Mouse (Mus musculus): ENCODE measurements at regions not wholly inside any gene's neighbourhood (a gene's known extent, or its start where the extent isn't known, plus 50 kb on each side); places are given as distances from the start of the nearest gene placed in this dataset.

- peaks cover 1 to 2% of the 10 kb centered on the region in 2 experiments; a peak in 3 of 4 replicates for H3K27me3 ChIP-seq (ENCODE audit: control insufficient read depth in 1 of 2, insufficient read depth in 2 of 2, low read length in 2 of 2)
- DNase-seq (ENCODE audit: low read depth, low spot score): peak; percentile 64
- no peaks in the 10 kb centered on the region for H3K4me1 ChIP-seq (ENCODE audit: control insufficient read depth in 1 of 2, insufficient read depth in 2 of 2, low read length in 2 of 2)
- no peak for TF ChIP-seq NRF1 (IDR thresholded peaks at IDR 0.05; ENCODE audit: insufficient read depth, low read depth, low read length, poor library complexity, severe bottlenecking)
- TF ChIP-seq MXI1 (IDR thresholded peaks at IDR 0.05; ENCODE audit: low read depth, low read length): no peak
- no peak for TF ChIP-seq MAX (IDR thresholded peaks at IDR 0.05; ENCODE audit: low read length)
- no peak for TF ChIP-seq MYC (IDR thresholded peaks at IDR 0.05; ENCODE audit: low read depth, low read length)
- TF ChIP-seq HCFC1 (IDR thresholded peaks at IDR 0.05; ENCODE audit: low read depth, low read length): no peak
- peak; percentile 81 for TF ChIP-seq ZNF384 (IDR thresholded peaks at IDR 0.05; ENCODE audit: low read depth, low read length)
- TF ChIP-seq ZKSCAN1 (IDR thresholded peaks at IDR 0.05; ENCODE audit: low read depth, low read length): 0 out of 2 replicates have a peak, but pooled peaks have one; percentile 30
- no peak overlapping the region for H3K9ac ChIP-seq (ENCODE audit: control insufficient read depth, low read depth, low read length, poor library complexity, severe bottlenecking)
- H3K79me2 ChIP-seq (ENCODE audit: control insufficient read depth, insufficient read depth, low read length, poor library complexity): no peaks in the 10 kb centered on the region
- no peaks in the 10 kb centered on the region for H3K9me3 ChIP-seq (replicated peaks; ENCODE audit: insufficient read depth, low read length)
- peak overlapping the region; percentile 47 to 51; a peak in 3 of 4 replicates for H3K4me3 ChIP-seq (ENCODE audit: control insufficient read depth in 1 of 2, insufficient read depth in 1 of 2, low read depth in 2 of 2, low read length in 2 of 2)
- H3K27ac ChIP-seq (ENCODE audit: control insufficient read depth, low read depth, low read length): no peak overlapping the region
- no peaks in the 10 kb centered on the region for H3K36me3 ChIP-seq (ENCODE audit: control insufficient read depth in 1 of 2, insufficient read depth in 2 of 2, low read length in 2 of 2)
These were observed 51.9 kb upstream of the Pde7b start for GRCm38 (mm10) chr10:20776640-20777413.

GRCm38 (mm10) chr10:20775731-20776429 lies 51.0 kb upstream of the Pde7b start:
- no peaks in the 10 kb centered on the region for H3K4me1 ChIP-seq (ENCODE audit: control insufficient read depth in 1 of 2, insufficient read depth in 2 of 2, low read length in 2 of 2)
- no peak overlapping the region for H3K4me3 ChIP-seq (ENCODE audit: control insufficient read depth in 1 of 2, insufficient read depth in 1 of 2, low read depth in 2 of 2, low read length in 2 of 2)
- H3K36me3 ChIP-seq (ENCODE audit: control insufficient read depth in 1 of 2, insufficient read depth in 2 of 2, low read length in 2 of 2): no peaks in the 10 kb centered on the region
- no peak for TF ChIP-seq EP300 (IDR thresholded peaks at IDR 0.05; ENCODE audit: low read depth in 1 of 2, low read length in 2 of 2)
- no peak for TF ChIP-seq MYB (IDR thresholded peaks at IDR 0.05; ENCODE audit: low read depth, low read length)
- no peak for TF ChIP-seq CHD1 (IDR thresholded peaks at IDR 0.05; ENCODE audit: low read depth, low read length)
- TF ChIP-seq ZMIZ1 (IDR thresholded peaks at IDR 0.05; ENCODE audit: low read depth, low read length): no peak
- no peak for TF ChIP-seq MAZ (IDR thresholded peaks at IDR 0.05; ENCODE audit: low read depth, low read length)
- TF ChIP-seq ELF1 (IDR thresholded peaks at IDR 0.05; ENCODE audit: low read depth, low read length): no peak
- TF ChIP-seq ETS1 (IDR thresholded peaks at IDR 0.05; ENCODE audit: low read depth, low read length): no peak
- TF ChIP-seq POLR2AphosphoS5 (IDR thresholded peaks at IDR 0.05; ENCODE audit: borderline replicate concordance, low read depth, low read length): no peak
- no peak for TF ChIP-seq USF1 (IDR thresholded peaks at IDR 0.05; ENCODE audit: low read depth, low read length)
- TF ChIP-seq KAT2A (conservative IDR thresholded peaks at IDR 0.05; ENCODE audit: low read depth, low read length): no peak
- no peak for TF ChIP-seq TCF12 (IDR thresholded peaks at IDR 0.05; ENCODE audit: low read depth, low read length)
- no peak for TF ChIP-seq POLR2A (IDR thresholded peaks at IDR 0.05; ENCODE audit: control insufficient read depth in 1 of 2, insufficient read depth in 1 of 2, low read depth in 1 of 2, low read length in 2 of 2, poor library complexity in 1 of 2)
- TF ChIP-seq HCFC1 (IDR thresholded peaks at IDR 0.05; ENCODE audit: low read depth, low read length): no peak
- TF ChIP-seq NRF1 (IDR thresholded peaks at IDR 0.05; ENCODE audit: insufficient read depth, low read depth, low read length, poor library complexity, severe bottlenecking): no peak
- TF ChIP-seq ZNF384 (IDR thresholded peaks at IDR 0.05; ENCODE audit: low read depth, low read length): no peak
- TF ChIP-seq E2F4 (IDR thresholded peaks at IDR 0.05; ENCODE audit: borderline replicate concordance, low read depth, low read length): no peak
- no peaks in the 10 kb centered on the region for H3K9me3 ChIP-seq (replicated peaks; ENCODE audit: insufficient read depth, low read length)
- peaks cover 1 to 2% of the 10 kb centered on the region in 2 experiments; a peak in 3 of 4 replicates for H3K27me3 ChIP-seq (ENCODE audit: control insufficient read depth in 1 of 2, insufficient read depth in 2 of 2, low read length in 2 of 2)
- no peak overlapping the region for H3K27ac ChIP-seq (ENCODE audit: control insufficient read depth, low read depth, low read length)
- no peak for DNase-seq (ENCODE audit: low read depth, low spot score)
- H3K9ac ChIP-seq (ENCODE audit: control insufficient read depth, low read depth, low read length, poor library complexity, severe bottlenecking): no peak overlapping the region
- H3K79me2 ChIP-seq (ENCODE audit: control insufficient read depth, insufficient read depth, low read length, poor library complexity): no peaks in the 10 kb centered on the region

Measured in MEL (cell line).